In the genomic region with DNA sequence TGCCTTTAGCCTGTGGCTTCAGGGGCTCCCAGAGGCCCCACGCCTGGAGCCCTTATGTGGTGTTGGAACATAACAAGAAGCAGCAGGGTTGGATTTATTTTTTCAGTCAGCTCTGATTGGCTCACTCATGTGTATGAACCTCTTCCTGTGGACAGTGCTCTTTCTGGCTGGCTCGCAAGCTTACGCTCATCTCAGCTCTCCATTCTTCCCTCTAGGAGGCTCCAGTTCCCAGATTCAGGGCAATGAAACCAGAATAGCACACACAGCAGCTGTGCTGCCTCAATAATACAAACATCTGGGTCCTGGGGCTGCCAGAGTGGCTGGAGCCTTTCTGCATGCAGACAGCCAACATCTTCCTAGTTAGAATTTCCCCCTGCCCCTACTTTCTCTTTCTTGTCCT, we compare ENCODE assay signal across 11 mouse cellular contexts. TPM values are rescaled to one million over a fixed set of nuclear protein-coding genes. Genes with fewer than 3 reads are reported as not detected.
DNase-seq lines count a peak whose midpoint lies in the region; ATAC-seq and TF ChIP-seq lines count a peak whose summit lies in the region.
"Had no signal": no experiment of that assay in that cellular context is flagged by ENCODE, and none has a peak within 500 bp of the region (broad histone marks: within the 10 kb centered on the region; RNA-seq: fewer than 3 reads in every experiment).

No protein-coding gene starts in this region.

- no peaks in the 10 kb centered on the region for H3K9me3 ChIP-seq in embryonic facial prominence, embryonic 10.5 days
- H3K9me3 ChIP-seq in midbrain, embryonic 14.5 days (ENCODE audit: control insufficient read depth, low read length) = no peaks in the 10 kb centered on the region

- peaks cover 22% of the 10 kb centered on the region; the same call in 1 of the 2 replicates for H3K27me3 ChIP-seq in embryonic facial prominence, embryonic 10.5 days (replicated peaks; ENCODE audit: low read depth, poor library complexity, severe bottlenecking)
- no peaks in the 10 kb centered on the region for H3K27me3 ChIP-seq in midbrain, embryonic 14.5 days (ENCODE audit: control insufficient read depth, insufficient read depth, low read length)
- H3K27me3 ChIP-seq: Patski had no signal

- H3K4me1 ChIP-seq in lung, adult 2 months (ENCODE audit: control insufficient read depth, insufficient read depth, low read length) = no peaks in the 10 kb centered on the region
- peaks cover 32% of the 10 kb centered on the region for H3K4me1 ChIP-seq in embryonic facial prominence, embryonic 10.5 days
- peaks cover 20% of the 10 kb centered on the region for H3K4me1 ChIP-seq in midbrain, embryonic 14.5 days (ENCODE audit: control insufficient read depth, insufficient read depth, low read length)

- TF ChIP-seq CTCF in lung, adult 2 months (IDR thresholded peaks at IDR 0.05; ENCODE audit: insufficient read depth, low read length) = no peak

- H3K27ac ChIP-seq in embryonic facial prominence, embryonic 10.5 days (replicated peaks) = 0 out of 2 replicates have a peak overlapping the region, but pooled peaks have one; percentile 40
- peak overlapping the region; percentile 49; the same call in 1 of the 2 replicates for H3K27ac ChIP-seq in midbrain, embryonic 14.5 days (replicated peaks; ENCODE audit: low read depth, low read length)

- intact Hi-C loops in heart, postnatal 25 days (cut with DNase I) = no loop called here

- no peak overlapping the region for H3K4me2 ChIP-seq in midbrain, embryonic 14.5 days (ENCODE audit: low read length)

- H3K4me3 ChIP-seq in lung, adult 2 months (replicated peaks; ENCODE audit: extremely low read depth, low read depth, low read length) = no peak overlapping the region
- no peak overlapping the region for H3K4me3 ChIP-seq in embryonic facial prominence, embryonic 10.5 days
- no peak overlapping the region for H3K4me3 ChIP-seq in midbrain, embryonic 14.5 days (replicated peaks; ENCODE audit: low read depth, low read length)
- H3K4me3 ChIP-seq: myocyte had no signal

- H3K9ac ChIP-seq in midbrain, embryonic 14.5 days (replicated peaks; ENCODE audit: low read length) = 0 out of 2 replicates have a peak overlapping the region, but pooled peaks have one; percentile 12

- DNase-seq in lung, adult 18-20 months = peak; percentile 26 to 50
- no peak for DNase-seq in lung, adult 2 months
- no peak for DNase-seq in embryonic facial prominence, embryonic 10.5 days (ENCODE audit: low spot score)
- DNase-seq in heart, postnatal 25 days (ENCODE audit: low spot score) = peak; percentile 53
- DNase-seq in layer of hippocampus, postnatal 36 days = peak; percentile 36 to 50
- peak; percentile 62 for DNase-seq in midbrain, embryonic 14.5 days
- DNase-seq in thymus, adult 18-20 months = no peak
- DNase-seq in adrenal gland, adult 18-20 months (ENCODE audit: low spot score in 2 of 2) = no peak

- no peak for ATAC-seq in midbrain, embryonic 14.5 days (ENCODE audit: low FRiP score, low TSS enrichment)
- ATAC-seq: Patski had no signal

- no peaks in the 10 kb centered on the region for H3K36me3 ChIP-seq in embryonic facial prominence, embryonic 10.5 days (replicated peaks)
- no peaks in the 10 kb centered on the region for H3K36me3 ChIP-seq in midbrain, embryonic 14.5 days (ENCODE audit: control insufficient read depth, insufficient read depth, low read length)

- WGBS in lung, adult 2 months = 35% methylated on average over 3 of the region's 3 CpGs
- 51% methylated on average over 3 of the region's 3 CpGs for WGBS in embryonic facial prominence, embryonic 10.5 days
- 54% methylated on average over 3 of the region's 3 CpGs for WGBS in midbrain, embryonic 14.5 days

- no peak for TF ChIP-seq POLR2A in lung, adult 2 months (IDR thresholded peaks at IDR 0.05; ENCODE audit: borderline replicate concordance, extremely low read depth, low read depth, low read length)

RNA-seq across cellular contexts. Expression of gene Ghrhr, which starts 20.1 kb away (rescaled TPM):
- polyA plus RNA-seq in lung, adult 2 months (2012; rRNA removed) = not detected in 2 replicates
- polyA plus RNA-seq in embryonic facial prominence, embryonic 10.5 days (2016; fragmentation: Nextera tagmentation; extraction: Ambion mirVana) = not detected in 2 replicates
- total RNA-seq in heart, postnatal 25 days (2021) = not detected
- not detected for total RNA-seq in layer of hippocampus, postnatal 36 days (2021)
- not detected in 2 replicates for polyA plus RNA-seq in midbrain, embryonic 14.5 days (2014; fragmentation: Nextera tagmentation; extraction: Ambion mirVana)
- total RNA-seq in adrenal gland, adult 18-20 months (2021) = not detected
- total RNA-seq: gastrocnemius, postnatal 36 days had no signal
- polyA plus RNA-seq: myocyte had no signal

RNA-seq across cellular contexts. Expression of gene Adcyap1r1, which starts 55.6 kb away (rescaled TPM):
- polyA plus RNA-seq in lung, adult 2 months (2012; rRNA removed) = 2.9 and 3.9 TPM in 2 replicates
- polyA plus RNA-seq in embryonic facial prominence, embryonic 10.5 days (2016; fragmentation: Nextera tagmentation; extraction: Ambion mirVana) = 4.4 and 9.7 TPM in 2 replicates
- total RNA-seq in heart, postnatal 25 days (2021) = 1 to 10 TPM; 5.1 to 5.4 TPM
- total RNA-seq in layer of hippocampus, postnatal 36 days (2021) = 100 to 1,000 TPM; 138 to 149 TPM
- 50.2 and 52.7 TPM in 2 replicates for polyA plus RNA-seq in midbrain, embryonic 14.5 days (2014; fragmentation: Nextera tagmentation; extraction: Ambion mirVana)
- total RNA-seq in adrenal gland, adult 18-20 months (2021) = 10 to 100 TPM; 29.0 to 30.0 TPM
- polyA plus RNA-seq: myocyte had no signal

RNA-seq across cellular contexts. Expression of gene Aqp1, which starts 59.9 kb away (rescaled TPM):
- 1,047 and 1,116 TPM in 2 replicates for polyA plus RNA-seq in lung, adult 2 months (2012; rRNA removed)
- 0.29 and 0.76 TPM in 2 replicates for polyA plus RNA-seq in embryonic facial prominence, embryonic 10.5 days (2016; fragmentation: Nextera tagmentation; extraction: Ambion mirVana)
- 100 to 1,000 TPM; 426 to 457 TPM for total RNA-seq in heart, postnatal 25 days (2021)
- total RNA-seq in layer of hippocampus, postnatal 36 days (2021) = 1 to 10 TPM in 1 of 2 experiments, under 1 TPM in 1; 0.45 to 2.5 TPM
- 0.22 and 1.3 TPM in 2 replicates for polyA plus RNA-seq in midbrain, embryonic 14.5 days (2014; fragmentation: Nextera tagmentation; extraction: Ambion mirVana)
- total RNA-seq in adrenal gland, adult 18-20 months (2021) = 100 to 1,000 TPM in 1 of 2 experiments, 10 to 100 TPM in 1; 41.5 to 104 TPM

Comparison
In these comparisons a context has a peak if more than half of its experiments do, and no peak if none do; other contexts are left out.
1. DNase-seq: peak in lung, adult 18-20 months (2 of 2), heart, postnatal 25 days (single experiment), layer of hippocampus, postnatal 36 days (2 of 2) and midbrain, embryonic 14.5 days (single experiment); none in lung, adult 2 months (single experiment), embryonic facial prominence, embryonic 10.5 days (single experiment), thymus, adult 18-20 months (0 of 2) and adrenal gland, adult 18-20 months (0 of 2).
2. RNA of gene Adcyap1r1, which starts 55.6 kb away (total RNA-seq): 138 to 149 TPM in layer of hippocampus, postnatal 36 days and 29.0 to 30.0 TPM in adrenal gland, adult 18-20 months; 5.1 to 5.4 TPM in heart, postnatal 25 days; every median in the first group is over 4 times any median in the second.
3. RNA of gene Aqp1, which starts 59.9 kb away (total RNA-seq): 426 to 457 TPM in heart, postnatal 25 days and 41.5 to 104 TPM in adrenal gland, adult 18-20 months; 0.45 to 2.5 TPM in layer of hippocampus, postnatal 36 days; every median in the first group is over 10 times any median in the second.